Mouse (Mus musculus): Measurements from ENCODE around the gene Usp54. TPM values are rescaled to one million over a fixed set of nuclear protein-coding genes. Genes with fewer than 3 reads are reported as not detected.
"Not testable (repeated sequence)": the region's sequence is repeated elsewhere in the genome, so short reads cannot be mapped to it uniquely, and the experiment has no call there.

Gene Usp54
- polyA plus RNA-seq, 1 experiment from 2014 or later = 12.5 TPM

GRCm38 (mm10) chr14:20646381-20646780, 5.5 kb upstream of the Usp54 start:
- Histone ChIP-seq H3K9ac (replicated peaks) (no peak overlapping the region), H3K27ac (no peak overlapping the region), H3K27me3 (no peaks in the 10 kb centered on the region), H3K9me3 (no peaks in the 10 kb centered on the region), H3K4me3 (replicated peaks) (no peak overlapping the region), H3K36me3 (no peaks in the 10 kb centered on the region), H3K4me1 (replicated peaks) (peaks cover 8% of the 10 kb centered on the region), H3K4me2 (replicated peaks) (no peak overlapping the region)
- ATAC-seq = no peak

DNA sequence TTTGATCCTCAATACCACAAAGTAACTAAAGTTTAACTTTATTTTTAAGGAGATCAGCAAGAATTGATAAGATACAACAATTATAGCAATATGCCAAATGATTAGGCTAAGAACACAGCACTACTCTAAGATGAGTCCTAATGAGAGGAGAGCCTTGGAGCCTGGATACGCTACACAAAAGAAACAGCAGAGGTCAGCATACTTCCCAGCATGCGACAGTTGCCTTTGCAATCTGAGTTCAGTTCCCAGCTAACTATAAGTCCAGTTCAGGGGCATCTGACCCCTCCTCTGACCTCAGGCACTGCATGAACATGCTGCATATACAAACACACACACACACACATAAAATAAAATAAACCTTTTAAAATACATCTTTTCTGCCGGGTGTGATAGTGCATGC, 4.7 kb upstream of the Usp54 start:
- ATAC-seq = no peak
- Histone ChIP-seq H3K36me3 (no peaks in the 10 kb centered on the region), H3K4me1 (replicated peaks) (peaks cover 8% of the 10 kb centered on the region), H3K9me3 (no peaks in the 10 kb centered on the region), H3K4me2 (replicated peaks) (no peak overlapping the region), H3K27ac (no peak overlapping the region), H3K4me3 (replicated peaks) (no peak overlapping the region), H3K9ac (replicated peaks) (no peak overlapping the region), H3K27me3 (no peaks in the 10 kb centered on the region)
- 39% methylated on average over 3 of the region's 3 CpGs for WGBS

- Histone ChIP-seq H3K9ac (replicated peaks) (peak overlapping the region; percentile 88), H3K4me3 (replicated peaks) (peak overlapping the region; percentile 79), H3K27me3 (no peaks in the 10 kb centered on the region), H3K36me3 (no peaks in the 10 kb centered on the region), H3K4me1 (replicated peaks) (peaks cover 17% of the 10 kb centered on the region), H3K9me3 (no peaks in the 10 kb centered on the region), H3K27ac (peak overlapping the region; percentile 92), H3K4me2 (replicated peaks) (peak overlapping the region; percentile 86)
- no peak for ATAC-seq
- 11% methylated on average over 10 of the region's 10 CpGs for WGBS
Measured at GRCm38 (mm10) chr14:20641438-20641875, 594 bp upstream of the Usp54 start.

GRCm38 (mm10) chr14:20639918-20640619, 794 bp downstream of the Usp54 start:
- Histone ChIP-seq H3K4me2 (replicated peaks) (peak overlapping the region; percentile 86), H3K4me1 (replicated peaks) (peaks cover 17% of the 10 kb centered on the region), H3K27ac (peak overlapping the region; percentile 77), H3K36me3 (no peaks in the 10 kb centered on the region), H3K27me3 (no peaks in the 10 kb centered on the region), H3K9me3 (no peaks in the 10 kb centered on the region), H3K4me3 (replicated peaks) (peak overlapping the region; percentile 79), H3K9ac (replicated peaks) (peak overlapping the region; percentile 88)
- peak; percentile 75 for ATAC-seq
- 3% methylated on average over 16 of the region's 16 CpGs for whole genome bisulfite sequencing

DNA sequence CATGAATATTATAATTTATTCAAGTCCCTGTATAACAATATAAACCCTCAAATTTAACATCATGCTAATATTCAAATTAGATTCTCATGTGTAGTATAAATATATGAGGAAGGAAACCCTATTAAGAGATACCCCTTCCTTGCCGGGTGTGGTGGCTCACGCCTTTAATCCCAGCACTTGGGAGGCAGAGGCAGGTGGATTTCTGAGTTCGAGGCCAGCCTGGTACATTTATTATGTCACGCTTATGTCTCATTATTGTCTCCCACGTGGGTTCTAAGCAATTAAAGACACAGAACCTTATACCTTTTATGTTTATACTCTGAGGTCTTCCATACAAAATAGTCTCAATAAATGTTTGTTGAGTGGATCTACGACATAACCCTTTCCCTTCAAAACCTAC, 2.2 kb downstream of the Usp54 start:
- Histone ChIP-seq H3K4me2 (replicated peaks) (no peak overlapping the region), H3K27ac (no peak overlapping the region), H3K9me3 (no peaks in the 10 kb centered on the region), H3K36me3 (no peaks in the 10 kb centered on the region), H3K4me3 (replicated peaks) (no peak overlapping the region), H3K4me1 (replicated peaks) (peaks cover 17% of the 10 kb centered on the region), H3K9ac (replicated peaks) (no peak overlapping the region), H3K27me3 (no peaks in the 10 kb centered on the region)
- no peak for ATAC-seq
- 95% methylated on average over 6 of the region's 6 CpGs for WGBS

DNA sequence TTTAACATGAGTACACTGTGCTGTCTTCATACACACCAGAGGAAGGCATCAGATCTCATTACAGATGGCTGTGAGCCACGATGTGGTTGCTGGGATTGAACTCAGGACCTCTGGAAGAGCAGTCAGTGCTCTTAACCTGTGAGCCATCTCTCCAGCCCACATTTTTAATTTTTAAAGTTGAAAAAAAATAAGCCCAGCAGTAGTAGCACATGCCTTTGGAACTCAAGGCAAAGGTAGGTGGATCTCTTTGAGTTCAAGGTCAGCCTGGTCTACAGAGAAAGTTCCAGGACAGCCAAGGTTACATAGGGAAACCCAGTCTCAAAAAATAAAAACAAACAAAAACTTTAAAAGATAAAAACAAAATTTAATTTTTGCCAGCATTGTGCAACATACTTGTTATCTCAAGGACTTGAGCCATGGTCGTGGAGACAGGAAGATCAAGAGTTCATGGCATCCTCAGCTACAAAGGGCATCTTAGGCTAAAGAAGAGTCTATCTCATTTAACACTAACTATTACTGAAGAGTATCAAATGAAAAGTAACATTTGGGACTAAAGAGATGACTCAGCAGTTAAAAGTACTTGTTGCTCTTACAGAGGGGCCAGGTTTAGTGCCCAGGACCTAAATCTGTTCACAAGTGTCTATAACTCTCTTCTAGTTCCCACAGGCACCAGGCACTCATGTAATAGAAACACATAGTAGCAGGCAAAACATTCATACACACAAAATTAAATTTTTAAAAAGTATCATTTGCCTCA, 2.9 kb downstream of the Usp54 start:
- no peak for ATAC-seq
- no peaks in the 10 kb centered on the region for H3K9me3 ChIP-seq
- no peaks in the 10 kb centered on the region for H3K27me3 ChIP-seq
- H3K4me1 ChIP-seq (replicated peaks) = peaks cover 17% of the 10 kb centered on the region
- 97% methylated on average over 2 of the region's 2 CpGs for WGBS
- no peaks in the 10 kb centered on the region for H3K36me3 ChIP-seq
- no peak overlapping the region for H3K27ac ChIP-seq
- H3K9ac ChIP-seq (replicated peaks) = no peak overlapping the region
- no peak overlapping the region for H3K4me2 ChIP-seq (replicated peaks)
- no peak overlapping the region for H3K4me3 ChIP-seq (replicated peaks)

GRCm38 (mm10) chr14:20636968-20637367, 3.9 kb downstream of the Usp54 start:
- WGBS = 95% methylated on average over 3 of the region's 3 CpGs
- H3K4me1 ChIP-seq (replicated peaks) = peaks cover 14% of the 10 kb centered on the region
- not testable (repeated sequence) for ATAC-seq; H3K4me2 ChIP-seq (replicated peaks); H3K9ac ChIP-seq (replicated peaks); H3K4me3 ChIP-seq (replicated peaks); H3K9me3 ChIP-seq; H3K36me3 ChIP-seq; H3K27me3 ChIP-seq; H3K27ac ChIP-seq

GRCm38 (mm10) chr14:20635546-20635945, 5.3 kb downstream of the Usp54 start:
- Histone ChIP-seq H3K9me3 (no peaks in the 10 kb centered on the region), H3K4me2 (replicated peaks) (no peak overlapping the region), H3K27ac (no peak overlapping the region), H3K4me3 (replicated peaks) (no peak overlapping the region), H3K27me3 (no peaks in the 10 kb centered on the region), H3K9ac (replicated peaks) (no peak overlapping the region), H3K36me3 (no peaks in the 10 kb centered on the region), H3K4me1 (replicated peaks) (peaks cover 9% of the 10 kb centered on the region)
- ATAC-seq = no peak
- WGBS = 96% methylated on average over 2 of the region's 2 CpGs

DNA sequence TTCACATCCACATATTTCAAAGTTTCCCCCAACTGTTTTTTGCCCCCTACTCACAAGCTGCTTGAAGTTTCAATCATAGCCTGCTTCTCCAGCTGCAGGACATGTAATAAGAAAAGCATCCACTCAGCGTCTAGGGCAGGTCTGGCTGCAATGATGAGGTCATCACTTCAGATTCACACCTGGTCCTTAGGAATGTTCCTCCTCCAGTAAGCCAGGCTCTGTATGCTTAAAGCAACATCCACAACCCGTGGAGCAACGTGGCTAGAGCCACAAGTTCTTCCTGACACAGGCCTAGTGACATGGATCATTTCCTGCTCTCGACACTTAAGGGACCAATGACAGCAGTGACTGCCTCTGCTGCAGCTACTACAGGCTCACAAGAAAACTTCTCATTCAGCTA, 9.6 kb downstream of the Usp54 start:
- no peak overlapping the region for H3K27ac ChIP-seq
- no peaks in the 10 kb centered on the region for H3K9me3 ChIP-seq
- WGBS = 78% methylated on average over 4 of the region's 4 CpGs
- no peaks in the 10 kb centered on the region for H3K36me3 ChIP-seq
- no peaks in the 10 kb centered on the region for H3K27me3 ChIP-seq
- H3K4me3 ChIP-seq (replicated peaks) = no peak overlapping the region
- no peak overlapping the region for H3K4me2 ChIP-seq (replicated peaks)
- ATAC-seq = no peak
- no peaks in the 10 kb centered on the region for H3K4me1 ChIP-seq (replicated peaks)
- H3K9ac ChIP-seq (replicated peaks) = no peak overlapping the region

- Histone ChIP-seq H3K9me3 (no peaks in the 10 kb centered on the region), H3K36me3 (no peaks in the 10 kb centered on the region), H3K27ac (no peak overlapping the region), H3K4me3 (replicated peaks) (no peak overlapping the region), H3K9ac (replicated peaks) (no peak overlapping the region), H3K27me3 (no peaks in the 10 kb centered on the region), H3K4me1 (replicated peaks) (no peaks in the 10 kb centered on the region), H3K4me2 (replicated peaks) (no peak overlapping the region)
- 87% methylated on average over 3 of the region's 3 CpGs for WGBS
- ATAC-seq = no peak
Measured at GRCm38 (mm10) chr14:20626971-20627370, 13.9 kb downstream of the Usp54 start.

DNA sequence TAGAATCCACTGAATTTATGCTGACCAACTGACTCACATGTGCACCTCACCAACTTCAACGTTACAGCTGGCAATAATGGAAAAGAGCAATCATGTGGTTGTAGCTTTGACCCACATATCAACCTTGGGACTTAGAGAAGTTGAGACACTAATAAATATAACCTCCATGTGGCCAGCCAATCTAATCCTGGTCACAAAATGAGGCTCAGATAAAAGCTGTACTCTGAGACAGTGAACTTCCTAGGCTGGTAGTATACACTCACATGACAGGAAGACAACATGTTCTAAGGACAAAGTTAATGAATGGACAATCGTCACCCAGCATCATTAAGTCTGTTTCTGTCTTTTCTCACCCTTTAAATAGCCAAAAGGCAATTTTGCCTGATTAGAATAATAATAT, 14.4 kb downstream of the Usp54 start:
- Histone ChIP-seq H3K4me1 (replicated peaks) (no peaks in the 10 kb centered on the region), H3K27me3 (no peaks in the 10 kb centered on the region), H3K9me3 (no peaks in the 10 kb centered on the region), H3K36me3 (no peaks in the 10 kb centered on the region), H3K4me2 (replicated peaks) (no peak overlapping the region), H3K27ac (no peak overlapping the region), H3K4me3 (replicated peaks) (no peak overlapping the region), H3K9ac (replicated peaks) (no peak overlapping the region)
- 91% methylated on average over 2 of the region's 2 CpGs for WGBS
- ATAC-seq = no peak

GRCm38 (mm10) chr14:20622907-20623306, 18.0 kb downstream of the Usp54 start:
- Histone ChIP-seq H3K27ac (no peak overlapping the region), H3K4me3 (replicated peaks) (no peak overlapping the region), H3K27me3 (no peaks in the 10 kb centered on the region), H3K4me2 (replicated peaks) (no peak overlapping the region), H3K36me3 (peaks cover 5% of the 10 kb centered on the region; the same call in 1 of the 2 replicates), H3K9ac (replicated peaks) (no peak overlapping the region), H3K4me1 (replicated peaks) (no peaks in the 10 kb centered on the region), H3K9me3 (no peaks in the 10 kb centered on the region)
- no peak for ATAC-seq
- 92% methylated on average over 3 of the region's 3 CpGs for WGBS

Data from midbrain, embryonic 13.5 days (tissue).